Mouse (Mus musculus): ENCODE measurements at regions not wholly inside any gene's neighbourhood (a gene's known extent, or its start where the extent isn't known, plus 50 kb on each side); places are given as distances from the start of the nearest gene placed in this dataset.

- no peak overlapping the region for H3K4me3 ChIP-seq
- H3K27me3 ChIP-seq = no peaks in the 10 kb centered on the region
- H3K27ac ChIP-seq = no peak overlapping the region
- H3K9me3 ChIP-seq = no peaks in the 10 kb centered on the region
- H3K9ac ChIP-seq = no peak overlapping the region
- 83% methylated on average over 16 of the region's 16 CpGs for WGBS
- H3K36me3 ChIP-seq = no peaks in the 10 kb centered on the region
- H3K4me1 ChIP-seq = no peaks in the 10 kb centered on the region; the same call in 1 of the 2 replicates
- no peak for ATAC-seq (ENCODE audit: insufficient number of reproducible peaks, insufficient read depth, low FRiP score, low TSS enrichment)
- no peak overlapping the region for H3K4me2 ChIP-seq (replicated peaks)
Observed at GRCm38 (mm10) chr10:119031282-119032275, 161.6 kb upstream of the Dyrk2 start.

- WGBS = 64% methylated on average over 3 of the region's 3 CpGs
- Histone ChIP-seq H3K27me3 (no peaks in the 10 kb centered on the region), H3K4me1 (no peaks in the 10 kb centered on the region; the same call in 1 of the 2 replicates), H3K9me3 (no peaks in the 10 kb centered on the region), H3K36me3 (no peaks in the 10 kb centered on the region), H3K9ac (no peak overlapping the region), H3K4me2 (replicated peaks) (no peak overlapping the region), H3K27ac (no peak overlapping the region), H3K4me3 (no peak overlapping the region)
- ATAC-seq (ENCODE audit: insufficient number of reproducible peaks, insufficient read depth, low FRiP score, low TSS enrichment) = no peak
Observed at GRCm38 (mm10) chr10:119028480-119029137, 158.6 kb upstream of the Dyrk2 start.

- no peaks in the 10 kb centered on the region for H3K36me3 ChIP-seq
- no peaks in the 10 kb centered on the region for H3K9me3 ChIP-seq
- no peak overlapping the region for H3K9ac ChIP-seq
- H3K27me3 ChIP-seq = no peaks in the 10 kb centered on the region
- ATAC-seq (ENCODE audit: insufficient number of reproducible peaks, insufficient read depth, low FRiP score, low TSS enrichment) = no peak
- H3K27ac ChIP-seq = no peak overlapping the region
- no peaks in the 10 kb centered on the region; the same call in 1 of the 2 replicates for H3K4me1 ChIP-seq
- no peak overlapping the region for H3K4me3 ChIP-seq
- WGBS = 51% methylated on average over 6 of the region's 6 CpGs
- no peak overlapping the region for H3K4me2 ChIP-seq (replicated peaks)
Observed at GRCm38 (mm10) chr10:119027241-119027901, 157.4 kb upstream of the Dyrk2 start.

- Histone ChIP-seq H3K4me3 (no peak overlapping the region), H3K27ac (no peak overlapping the region), H3K27me3 (no peaks in the 10 kb centered on the region), H3K9me3 (no peaks in the 10 kb centered on the region), H3K4me2 (replicated peaks) (no peak overlapping the region), H3K36me3 (no peaks in the 10 kb centered on the region), H3K4me1 (no peaks in the 10 kb centered on the region; the same call in 1 of the 2 replicates), H3K9ac (no peak overlapping the region)
- no peak for ATAC-seq (ENCODE audit: insufficient number of reproducible peaks, insufficient read depth, low FRiP score, low TSS enrichment)
- 76% methylated on average over 4 of the region's 4 CpGs for WGBS
Observed at GRCm38 (mm10) chr10:119026291-119026690, 156.3 kb upstream of the Dyrk2 start.

- no peaks in the 10 kb centered on the region for H3K36me3 ChIP-seq
- no peak overlapping the region for H3K9ac ChIP-seq
- 68% methylated on average over 9 of the region's 9 CpGs for WGBS
- H3K27ac ChIP-seq = no peak overlapping the region
- H3K4me2 ChIP-seq (replicated peaks) = no peak overlapping the region
- H3K4me3 ChIP-seq = no peak overlapping the region
- H3K9me3 ChIP-seq = no peaks in the 10 kb centered on the region
- no peaks in the 10 kb centered on the region for H3K27me3 ChIP-seq
- ATAC-seq (ENCODE audit: insufficient number of reproducible peaks, insufficient read depth, low FRiP score, low TSS enrichment) = no peak
- no peaks in the 10 kb centered on the region; the same call in 1 of the 2 replicates for H3K4me1 ChIP-seq
Observed at GRCm38 (mm10) chr10:119024425-119024824, 154.4 kb upstream of the Dyrk2 start.

- no peak overlapping the region for H3K4me2 ChIP-seq (replicated peaks)
- H3K4me1 ChIP-seq = peaks cover 18% of the 10 kb centered on the region
- H3K27ac ChIP-seq = no peak overlapping the region
- H3K4me3 ChIP-seq = no peak overlapping the region
- ATAC-seq (ENCODE audit: insufficient number of reproducible peaks, insufficient read depth, low FRiP score, low TSS enrichment) = no peak
- no peak overlapping the region for H3K9ac ChIP-seq
- H3K27me3 ChIP-seq = no peaks in the 10 kb centered on the region
- 89% methylated on average over 10 of the region's 10 CpGs for WGBS
- H3K36me3 ChIP-seq = no peaks in the 10 kb centered on the region
- no peaks in the 10 kb centered on the region for H3K9me3 ChIP-seq
Observed at GRCm38 (mm10) chr10:119019082-119019481, 149.1 kb upstream of the Dyrk2 start.

- no peak overlapping the region for H3K4me3 ChIP-seq
- no peak overlapping the region for H3K27ac ChIP-seq
- H3K36me3 ChIP-seq = no peaks in the 10 kb centered on the region
- no peaks in the 10 kb centered on the region for H3K9me3 ChIP-seq
- no peak overlapping the region for H3K9ac ChIP-seq
- H3K4me1 ChIP-seq = peaks cover 21% of the 10 kb centered on the region
- 90% methylated on average over 4 of the region's 4 CpGs for WGBS
- H3K4me2 ChIP-seq (replicated peaks) = no peak overlapping the region
- H3K27me3 ChIP-seq = no peaks in the 10 kb centered on the region
- no peak for ATAC-seq (ENCODE audit: insufficient number of reproducible peaks, insufficient read depth, low FRiP score, low TSS enrichment)
Observed at GRCm38 (mm10) chr10:119018490-119018889, 148.5 kb upstream of the Dyrk2 start.

DNA sequence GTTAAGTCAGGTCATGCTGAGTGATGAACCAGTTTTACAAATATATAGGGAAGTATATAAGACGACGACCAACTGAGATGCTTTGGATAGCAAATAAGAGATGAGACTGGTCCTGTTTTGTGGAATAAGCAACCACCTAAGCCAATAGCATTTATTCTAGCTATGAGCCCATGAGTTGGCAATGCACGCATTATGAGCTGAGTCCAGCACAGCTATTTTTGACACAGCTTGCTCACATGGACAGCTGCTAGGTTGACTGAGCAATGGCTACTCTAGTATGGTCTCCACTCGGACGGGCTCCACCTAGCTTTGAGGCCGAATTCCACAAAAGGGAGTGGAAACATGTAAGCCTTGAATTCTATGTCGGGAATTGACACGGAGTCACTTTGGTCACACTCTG lies 146.1 kb upstream of the Dyrk2 start:
- H3K4me2 ChIP-seq (replicated peaks) = no peak overlapping the region
- H3K36me3 ChIP-seq = no peaks in the 10 kb centered on the region
- no peak for ATAC-seq (ENCODE audit: insufficient number of reproducible peaks, insufficient read depth, low FRiP score, low TSS enrichment)
- WGBS = 84% methylated on average over 8 of the region's 8 CpGs
- no peak overlapping the region for H3K27ac ChIP-seq
- H3K4me1 ChIP-seq = peaks cover 31% of the 10 kb centered on the region
- no peak overlapping the region for H3K4me3 ChIP-seq
- H3K9ac ChIP-seq = no peak overlapping the region
- H3K9me3 ChIP-seq = no peaks in the 10 kb centered on the region
- no peaks in the 10 kb centered on the region for H3K27me3 ChIP-seq

- no peak overlapping the region for H3K27ac ChIP-seq
- H3K4me3 ChIP-seq = no peak overlapping the region
- H3K9ac ChIP-seq = no peak overlapping the region
- no peaks in the 10 kb centered on the region for H3K36me3 ChIP-seq
- peaks cover 31% of the 10 kb centered on the region for H3K4me1 ChIP-seq
- no peak for ATAC-seq (ENCODE audit: insufficient number of reproducible peaks, insufficient read depth, low FRiP score, low TSS enrichment)
- no peaks in the 10 kb centered on the region for H3K9me3 ChIP-seq
- no peaks in the 10 kb centered on the region for H3K27me3 ChIP-seq
- H3K4me2 ChIP-seq (replicated peaks) = no peak overlapping the region; the same call in 1 of the 2 replicates
- WGBS = 47% methylated on average over 16 of the region's 16 CpGs
Observed at GRCm38 (mm10) chr10:119015311-119016055, 145.5 kb upstream of the Dyrk2 start.

DNA sequence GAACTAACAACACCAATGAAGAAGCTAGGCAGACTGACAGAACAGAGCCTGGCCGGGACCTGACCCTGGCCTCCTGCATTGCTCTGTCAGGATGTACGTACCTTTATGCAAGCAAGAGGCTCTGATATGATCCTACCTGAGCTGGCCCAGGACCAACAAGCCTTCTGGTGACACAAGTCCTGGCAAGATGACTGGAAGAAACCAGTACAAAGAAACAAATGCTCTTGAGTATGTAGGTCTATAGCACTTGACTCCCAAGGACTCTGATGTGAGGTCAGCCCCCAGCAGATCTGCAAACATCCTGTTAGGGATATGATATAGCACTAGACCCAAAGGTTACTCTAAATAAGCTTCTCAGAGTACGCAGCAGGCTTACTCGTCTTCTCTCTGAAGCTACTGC lies 144.7 kb upstream of the Dyrk2 start:
- 81% methylated on average over 4 of the region's 4 CpGs for WGBS
- no peak overlapping the region for H3K9ac ChIP-seq
- H3K4me3 ChIP-seq = no peak overlapping the region
- H3K27ac ChIP-seq = no peak overlapping the region
- no peak overlapping the region for H3K4me2 ChIP-seq (replicated peaks)
- no peaks in the 10 kb centered on the region for H3K27me3 ChIP-seq
- no peak for ATAC-seq (ENCODE audit: insufficient number of reproducible peaks, insufficient read depth, low FRiP score, low TSS enrichment)
- H3K36me3 ChIP-seq = no peaks in the 10 kb centered on the region
- no peaks in the 10 kb centered on the region for H3K9me3 ChIP-seq
- peaks cover 31% of the 10 kb centered on the region for H3K4me1 ChIP-seq

DNA sequence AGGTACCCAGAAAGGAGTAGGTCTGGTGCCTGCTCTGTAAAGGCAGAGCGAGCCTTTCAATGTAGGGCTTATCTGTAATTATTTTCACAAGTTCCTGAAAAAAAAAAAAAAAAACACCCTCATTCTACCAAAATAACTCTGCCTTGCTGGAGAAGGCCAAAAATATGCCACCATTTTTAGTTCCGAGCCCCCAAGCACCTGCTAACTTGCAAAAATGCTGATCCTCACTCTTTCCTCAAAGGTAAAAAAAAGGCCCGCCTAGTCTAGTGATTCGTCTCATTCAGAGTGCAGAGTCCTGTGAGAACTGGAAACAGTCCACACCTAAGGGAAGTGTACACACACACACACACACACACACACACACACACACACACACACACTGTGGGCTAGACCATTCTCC lies 143.7 kb upstream of the Dyrk2 start:
- no peaks in the 10 kb centered on the region for H3K9me3 ChIP-seq
- H3K4me1 ChIP-seq = peaks cover 36% of the 10 kb centered on the region
- no peak overlapping the region for H3K4me3 ChIP-seq
- no peak overlapping the region for H3K4me2 ChIP-seq (replicated peaks)
- no peaks in the 10 kb centered on the region for H3K36me3 ChIP-seq
- H3K27ac ChIP-seq = no peak overlapping the region
- no peaks in the 10 kb centered on the region for H3K27me3 ChIP-seq
- no peak overlapping the region for H3K9ac ChIP-seq
- no peak for ATAC-seq (ENCODE audit: insufficient number of reproducible peaks, insufficient read depth, low FRiP score, low TSS enrichment)
- 60% methylated on average over 4 of the region's 4 CpGs for WGBS

Data from embryonic facial prominence, embryonic 12.5 days (tissue).